ENCODE assay signal across 13 mouse cellular contexts in genomic region chr3:148136791-148137251, GRCm38 (mm10).
DNase-seq lines count a peak whose midpoint lies in the region; ATAC-seq and TF ChIP-seq lines count a peak whose summit lies in the region.
"Had no signal": no experiment of that assay in that cellular context is flagged by ENCODE, and none has a peak within 500 bp of the region (broad histone marks: within the 10 kb centered on the region; RNA-seq: fewer than 3 reads in every experiment).

No protein-coding gene starts in this region.

- H3K4me1 ChIP-seq in kidney, adult 2 months (ENCODE audit: control insufficient read depth, insufficient read depth, low read length): no peaks in the 10 kb centered on the region
- peaks cover 2% of the 10 kb centered on the region for H3K4me1 ChIP-seq in lung, embryonic 16.5 days (replicated peaks; ENCODE audit: control insufficient read depth, insufficient read depth, low read length)
- no peaks in the 10 kb centered on the region for H3K4me1 ChIP-seq in limb, embryonic 10.5 days
- no peaks in the 10 kb centered on the region for H3K4me1 ChIP-seq in midbrain, embryonic 15.5 days
- H3K4me1 ChIP-seq: forebrain, embryonic 12.5 days; limb, embryonic 13.5 days; megakaryocyte, embryonic 14.5 days had no signal

- no peaks in the 10 kb centered on the region for H3K9me3 ChIP-seq in lung, embryonic 16.5 days (ENCODE audit: control insufficient read depth, low read length)
- no peaks in the 10 kb centered on the region for H3K9me3 ChIP-seq in limb, embryonic 10.5 days (replicated peaks)
- H3K9me3 ChIP-seq in midbrain, embryonic 15.5 days: no peaks in the 10 kb centered on the region
- H3K9me3 ChIP-seq: forebrain, embryonic 12.5 days; limb, embryonic 13.5 days; megakaryocyte, embryonic 14.5 days had no signal

- H3K4me2 ChIP-seq in lung, embryonic 16.5 days (ENCODE audit: low read depth, low read length): no peak overlapping the region
- H3K4me2 ChIP-seq in midbrain, embryonic 15.5 days: no peak overlapping the region
- H3K4me2 ChIP-seq: forebrain, embryonic 12.5 days; limb, embryonic 13.5 days had no signal

- TF ChIP-seq POLR2A in kidney, adult 2 months (IDR thresholded peaks at IDR 0.05; ENCODE audit: low read depth, low read length): no peak

- ATAC-seq in Patski: no peak
- ATAC-seq in lung, embryonic 16.5 days (ENCODE audit: low read depth): peak; percentile 90
- ATAC-seq in midbrain, embryonic 15.5 days (replicated peaks): no peak
- ATAC-seq: inflammation-experienced regulatory T-cells, adult 6 months had no signal

- no peak overlapping the region for H3K27ac ChIP-seq in kidney, adult 2 months (ENCODE audit: insufficient read depth, low read depth, low read length)
- no peak overlapping the region for H3K27ac ChIP-seq in lung, embryonic 16.5 days (ENCODE audit: low read length)
- no peak overlapping the region for H3K27ac ChIP-seq in limb, embryonic 10.5 days
- H3K27ac ChIP-seq in midbrain, embryonic 15.5 days: no peak overlapping the region
- H3K27ac ChIP-seq: forebrain, embryonic 12.5 days; limb, embryonic 13.5 days; stomach, postnatal 0 days had no signal

- in situ Hi-C loops in Patski (cut with MboI; ENCODE audit: low pct_unique_long_range_greater_than_20kb): no loop called here

- H3K36me3 ChIP-seq in kidney, adult 2 months (ENCODE audit: control insufficient read depth, insufficient read depth, low read length): no peaks in the 10 kb centered on the region
- no peaks in the 10 kb centered on the region for H3K36me3 ChIP-seq in lung, embryonic 16.5 days (ENCODE audit: control insufficient read depth, insufficient read depth, low read length)
- H3K36me3 ChIP-seq in limb, embryonic 10.5 days: no peaks in the 10 kb centered on the region
- no peaks in the 10 kb centered on the region for H3K36me3 ChIP-seq in midbrain, embryonic 15.5 days (replicated peaks)
- H3K36me3 ChIP-seq: forebrain, embryonic 12.5 days; limb, embryonic 13.5 days had no signal

- POLR2A ChIA-PET in Patski (lab: Charles Lee): no interaction called here

- 26% methylated on average over 3 of the region's 3 CpGs for WGBS in kidney, adult 2 months
- 52% methylated on average over 3 of the region's 3 CpGs for WGBS in lung, embryonic 16.5 days
- WGBS in limb, embryonic 10.5 days: 85% methylated on average over 3 of the region's 3 CpGs
- 72% methylated on average over 3 of the region's 3 CpGs for WGBS in midbrain, embryonic 15.5 days

- no peak overlapping the region for H3K4me3 ChIP-seq in kidney, adult 2 months (ENCODE audit: insufficient read depth, low read depth, low read length)
- no peak overlapping the region for H3K4me3 ChIP-seq in lung, embryonic 16.5 days (ENCODE audit: low read length)
- H3K4me3 ChIP-seq in limb, embryonic 10.5 days: no peak overlapping the region
- H3K4me3 ChIP-seq in midbrain, embryonic 15.5 days: no peak overlapping the region
- H3K4me3 ChIP-seq: forebrain, embryonic 12.5 days; limb, embryonic 13.5 days; megakaryocyte, embryonic 14.5 days had no signal

- no peaks in the 10 kb centered on the region for H3K27me3 ChIP-seq in kidney, adult 2 months (replicated peaks; ENCODE audit: control insufficient read depth, insufficient read depth, low read length)
- H3K27me3 ChIP-seq in Patski: no peaks in the 10 kb centered on the region
- no peaks in the 10 kb centered on the region for H3K27me3 ChIP-seq in lung, embryonic 16.5 days (ENCODE audit: control insufficient read depth, insufficient read depth, low read depth, low read length)
- no peaks in the 10 kb centered on the region for H3K27me3 ChIP-seq in limb, embryonic 10.5 days (ENCODE audit: low read depth, poor library complexity, severe bottlenecking)
- no peaks in the 10 kb centered on the region for H3K27me3 ChIP-seq in midbrain, embryonic 15.5 days (replicated peaks)
- H3K27me3 ChIP-seq: forebrain, embryonic 12.5 days; limb, embryonic 13.5 days; megakaryocyte, embryonic 14.5 days had no signal

- CTCF ChIA-PET in Patski (lab: Charles Lee): interaction anchor here (1.3 to 1.7 kb wide), 2 partner anchors 46 to 53 kb away, joined by 3 to 4 read pairs; no protein-coding TSS in a partner anchor

- no peak overlapping the region for H3K9ac ChIP-seq in lung, embryonic 16.5 days (ENCODE audit: low read length)
- no peak overlapping the region for H3K9ac ChIP-seq in midbrain, embryonic 15.5 days
- H3K9ac ChIP-seq: forebrain, embryonic 12.5 days; limb, embryonic 13.5 days had no signal

- no peak for TF ChIP-seq CTCF in kidney, adult 2 months (conservative IDR thresholded peaks at IDR 0.05; ENCODE audit: insufficient read depth, insufficient read length, low read depth, low read length)
- no peak for TF ChIP-seq CTCF in Patski (IDR thresholded peaks at IDR 0.05)

- DNase-seq in kidney, adult 2 months: peak; percentile 52
- DNase-seq in kidney, postnatal 10 days: no peak
- peak; percentile 34 for DNase-seq in Patski (ENCODE audit: low read depth, low spot score)
- peak; percentile 12 to 28 for DNase-seq in cerebellum, adult 18-20 months
- DNase-seq in thymus, postnatal 36 days: no peak
- no peak for DNase-seq in limb, embryonic 10.5 days (ENCODE audit: low spot score)

Comparison
In these comparisons a context has a peak if more than half of its experiments do, and no peak if none do; other contexts are left out.
1. DNase-seq: peak in kidney, adult 2 months (single experiment), Patski (single experiment) and cerebellum, adult 18-20 months (2 of 2); none in kidney, postnatal 10 days (single experiment), thymus, postnatal 36 days (0 of 2) and limb, embryonic 10.5 days (single experiment).